Mouse (Mus musculus) ES-E14 (cell line): ENCODE measurements around the gene Smim14. TPM values are rescaled to one million over a fixed set of nuclear protein-coding genes. Genes with fewer than 3 reads are reported as not detected.

ENCODE experiments used
- DNase-seq: peaks from one replicate; pipeline ENCODE4 v3.0.0-alpha.2; 2013; ENCODE audit warnings: low read depth, low spot score
- H3K27ac ChIP-seq: 2 replicates; pipeline ENCODE4 v1.5.1; 2012; ENCODE audit warnings: low read depth, mild to moderate bottlenecking, low read length, moderate library complexity, mixed read lengths; ENCODE audit not compliant: poor library complexity, insufficient read depth, severe bottlenecking
- H3K36me3 ChIP-seq: 2 replicates; pipeline ENCODE4 v1.6.1; 2012; ENCODE audit warnings: mild to moderate bottlenecking, low read length, moderate library complexity, mixed read lengths; ENCODE audit not compliant: control insufficient read depth, poor library complexity, insufficient read depth, severe bottlenecking
- H3K4me1 ChIP-seq, 2 experiments: fragments of 150-350 bp in 1 of 2; sonication (generic) in 1 of 2; 2 replicates each; pipeline ENCODE4 v1.6.1; 2012; ENCODE audit warnings: low read length in 2 of 2, mild to moderate bottlenecking in 1 of 2, mixed read lengths in 1 of 2; ENCODE audit not compliant: control insufficient read depth in 2 of 2, insufficient read depth in 2 of 2, poor library complexity in 1 of 2
- H3K4me3 ChIP-seq, 2 experiments: fragments of 150-350 bp in 1 of 2; sonication (generic) in 1 of 2; 2 replicates each; pipeline ENCODE4 v1.5.1; 2012; ENCODE audit warnings: low read length in 2 of 2, low read depth in 1 of 2, mild to moderate bottlenecking in 1 of 2, mixed read lengths in 1 of 2; ENCODE audit not compliant: insufficient read depth in 1 of 2, poor library complexity in 1 of 2, severe bottlenecking in 1 of 2
- H3K9ac ChIP-seq: 2 replicates; pipeline ENCODE4 v1.6.1; 2012; ENCODE audit warnings: low read depth, mild to moderate bottlenecking, low read length, mixed read lengths; ENCODE audit not compliant: poor library complexity, insufficient read depth, severe bottlenecking
- H3K9me3 ChIP-seq: fragments of 150-350 bp; sonication (generic); 2 replicates; pipeline ENCODE4 v1.6.1; 2012; ENCODE audit warnings: low read depth, mild to moderate bottlenecking, low read length; ENCODE audit not compliant: control insufficient read depth, insufficient read depth
- CHD2 ChIP-seq: IDR thresholded peaks from 2 replicates; pipeline ENCODE4 v1.6.1; 2014; ENCODE audit warnings: mild to moderate bottlenecking, low read depth, low read length, inconsistent platforms
- HCFC1 ChIP-seq: IDR thresholded peaks from 2 replicates; pipeline ENCODE4 v1.6.1; 2012; ENCODE audit warnings: low read length, inconsistent platforms, borderline replicate concordance; ENCODE audit not compliant: insufficient read depth
- MAFK ChIP-seq: IDR thresholded peaks from 2 replicates; pipeline ENCODE4 v1.6.1; 2014; ENCODE audit warnings: mild to moderate bottlenecking, low read depth, low read length, inconsistent platforms; ENCODE audit not compliant: insufficient read depth
- ZC3H11A ChIP-seq: IDR thresholded peaks from 2 replicates; pipeline ENCODE4 v1.6.1; 2012; ENCODE audit warnings: low read depth, mild to moderate bottlenecking, inconsistent platforms, low read length, borderline replicate concordance
- ZNF384 ChIP-seq: IDR thresholded peaks from 2 replicates; pipeline ENCODE4 v1.6.1; 2012; ENCODE audit warnings: low read depth, low read length, inconsistent platforms
- in situ Hi-C, 2 experiments: fragments of 600-800 bp; cut with MboI; formaldehyde crosslinking; loops; one replicate each; pipeline ENCODE4 v1.15.1; 2025; ENCODE audit warnings: low sequenced_read_pairs in 2 of 2, inconsistent platforms in 1 of 2; ENCODE audit not compliant: unreplicated experiment in 2 of 2
- total RNA-seq: library from RNA; depleted of rRNA; stranded (reverse); fragments of 300-350 nt; gene quantifications from 2 replicates; pipeline ENCODE4 v1.2.3, GENCODE M21; 2012; rRNA removed

Smim14 gene
- 18.9 and 23.5 TPM in 2 replicates for total RNA-seq

DNA sequence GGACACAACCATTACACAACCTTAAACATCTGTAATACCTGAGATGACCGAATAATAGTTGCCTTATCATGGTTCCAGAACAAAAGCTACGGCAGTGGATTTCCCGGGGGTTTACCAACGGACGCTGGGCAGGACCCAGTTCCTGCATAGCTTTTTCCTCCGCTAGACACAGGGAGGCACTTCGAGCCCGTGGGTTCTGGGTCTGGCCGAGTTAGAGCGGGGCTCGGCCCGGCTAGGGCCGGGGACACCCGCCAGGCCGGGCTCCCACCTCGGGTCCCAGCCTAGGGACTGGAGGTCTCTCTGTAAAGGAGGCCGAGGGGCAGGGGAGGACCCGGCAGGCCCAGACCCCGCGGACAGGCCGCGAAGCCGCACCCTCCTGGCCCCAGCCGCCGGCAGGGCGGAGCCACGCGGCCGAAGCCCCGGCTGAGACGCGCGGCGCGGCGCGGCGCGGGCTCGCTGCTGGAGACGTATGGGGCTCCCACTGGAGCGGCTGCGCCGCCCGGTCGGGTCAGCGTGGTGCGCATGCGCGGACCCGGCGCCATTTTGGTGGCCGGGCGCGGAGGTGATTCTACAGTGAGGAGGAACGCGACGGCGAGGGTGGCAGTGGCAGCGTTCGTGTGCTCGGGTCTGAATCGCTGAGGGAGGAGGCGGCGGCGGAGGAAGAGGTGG, at the start of gene Smim14, which contains the start of gene Ube2k:
TSS of gene Smim14 (minus strand) at position 434 of the 669 bp plus-strand sequence.
TSS of gene Ube2k (plus strand) at position 483 of the 669 bp plus-strand sequence.
- Histone ChIP-seq H3K4me3 (peak within 1 kb of the TSS; percentile 88 to 95), H3K27ac (peak within 1 kb of the TSS; percentile 88), H3K4me1 (peaks cover 11 to 31% of the 10 kb centered on the region in 2 experiments), H3K36me3 (no peaks in the 10 kb centered on the region; the same call in 1 of the 2 replicates), H3K9ac (peak within 1 kb of the TSS; percentile 95), H3K9me3 (no peaks in the 10 kb centered on the region)
- peak; percentile 73 for DNase-seq
- TF ChIP-seq MAFK (no peak), HCFC1 (peak; percentile 60; the same call in 1 of the 2 replicates), CHD2 (no peak), ZNF384 (no peak)
- in situ Hi-C loops = no loop called here

DNA sequence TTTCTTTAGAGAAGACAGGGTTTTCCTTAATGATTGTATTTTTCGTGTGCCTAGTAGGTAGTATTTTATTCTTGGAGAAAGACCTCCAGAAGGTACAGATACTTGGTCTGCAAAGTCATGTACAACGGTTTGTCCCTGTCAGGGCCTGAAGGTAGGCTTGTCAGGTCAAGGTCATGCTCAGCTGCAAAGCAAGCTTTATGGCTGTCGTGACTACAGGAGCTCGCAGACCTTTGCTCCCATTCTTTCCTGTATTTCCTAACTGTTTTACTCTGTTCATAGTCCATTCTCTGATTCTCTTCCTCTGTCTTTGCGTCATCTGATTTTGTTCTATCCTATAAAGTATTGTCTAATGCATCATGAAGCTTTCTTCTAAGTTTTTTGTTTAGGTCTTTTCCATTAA, 49.3 kb upstream of the Smim14 start:
- H3K36me3 ChIP-seq = peaks cover 6% of the 10 kb centered on the region
- DNase-seq = no peak
- H3K27ac ChIP-seq = no peak overlapping the region
- H3K4me1 ChIP-seq = no peaks in the 10 kb centered on the region
- TF ChIP-seq HCFC1 (no peak), MAFK (no peak), ZNF384 (no peak), CHD2 (no peak)
- in situ Hi-C loops = no loop called here
- no peak overlapping the region for H3K9ac ChIP-seq
- H3K4me3 ChIP-seq = no peak overlapping the region
- H3K9me3 ChIP-seq = no peaks in the 10 kb centered on the region

DNA sequence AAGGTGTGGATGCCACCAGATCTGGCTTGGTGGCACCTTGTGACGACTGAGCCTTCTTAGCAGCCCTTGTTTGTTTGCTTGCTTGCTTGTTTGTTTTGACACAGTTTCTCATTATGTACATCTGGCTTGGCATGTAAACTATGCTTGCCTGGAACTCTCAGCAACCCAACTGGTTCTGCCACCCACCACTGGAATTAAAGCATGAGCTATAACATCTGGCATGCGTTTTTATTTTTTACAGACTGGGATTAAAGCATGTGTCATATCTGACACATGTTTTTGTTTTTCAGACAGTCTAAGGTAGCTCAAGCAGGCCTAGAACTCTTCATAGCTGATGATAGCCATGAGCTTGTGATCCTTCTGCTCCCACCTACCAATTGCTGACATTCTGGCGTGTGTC, 41.6 kb upstream of the Smim14 start:
- no peak overlapping the region for H3K27ac ChIP-seq
- DNase-seq = no peak

DNA sequence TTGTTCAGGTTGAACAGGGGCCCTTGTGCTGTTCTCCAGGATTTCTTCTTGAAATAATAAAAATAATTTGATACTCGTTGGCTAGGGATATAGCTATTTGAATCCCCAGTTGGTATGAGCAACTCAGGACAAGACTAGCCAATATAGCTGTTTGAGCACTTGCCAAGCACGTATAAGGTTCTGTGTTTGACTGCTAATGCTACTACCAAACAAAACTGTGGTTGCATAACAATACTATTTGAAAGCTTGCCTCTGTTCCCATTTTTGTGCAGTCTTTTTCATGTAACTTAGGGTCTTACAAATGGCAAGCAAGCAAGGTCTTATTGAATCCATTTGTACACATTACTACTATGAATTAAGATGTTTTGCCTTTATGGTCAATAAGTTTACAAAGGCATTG, 38.9 kb upstream of the Smim14 start:
- Histone ChIP-seq H3K9ac (no peak overlapping the region), H3K9me3 (no peaks in the 10 kb centered on the region), H3K36me3 (no peaks in the 10 kb centered on the region; the same call in 1 of the 2 replicates), H3K4me3 (no peak overlapping the region), H3K4me1 (no peaks in the 10 kb centered on the region; a peak in 1 of 4 replicates), H3K27ac (no peak overlapping the region)
- in situ Hi-C loops = no loop called here
- TF ChIP-seq ZC3H11A (no peak), CHD2 (no peak), MAFK (no peak), HCFC1 (no peak), ZNF384 (no peak)
- no peak for DNase-seq

More for the DNA sequence above, 41.6 kb upstream of the Smim14 start:
- Histone ChIP-seq H3K4me1 (no peaks in the 10 kb centered on the region; a peak in 1 of 4 replicates), H3K4me3 (no peak overlapping the region), H3K9me3 (no peaks in the 10 kb centered on the region), H3K36me3 (peaks cover 3% of the 10 kb centered on the region), H3K9ac (no peak overlapping the region)
- in situ Hi-C loops = no loop called here
- TF ChIP-seq HCFC1 (no peak), MAFK (no peak), CHD2 (no peak), ZC3H11A (no peak), ZNF384 (no peak)
